9 mouse cellular contexts compared by ENCODE assay signal in genomic region chr19:59321990-59322389, GRCm38 (mm10). TPM values are rescaled to one million over a fixed set of nuclear protein-coding genes. Genes with fewer than 3 reads are reported as not detected.
DNase-seq lines count a peak whose midpoint lies in the region; ATAC-seq and TF ChIP-seq lines count a peak whose summit lies in the region.
"Had no signal": no experiment of that assay in that cellular context is flagged by ENCODE, and none has a peak within 500 bp of the region (broad histone marks: within the 10 kb centered on the region; RNA-seq: fewer than 3 reads in every experiment).

TSS of gene Rps12-ps3 (plus strand) at chr19:59322290.

- no peak within 1 kb of the TSS for H3K9ac ChIP-seq in heart, embryonic 11.5 days (ENCODE audit: low read depth, low read length)
- no peak within 1 kb of the TSS for H3K9ac ChIP-seq in liver, postnatal 0 days (replicated peaks)
- H3K9ac ChIP-seq: midbrain, embryonic 12.5 days had no signal

- H3K27ac ChIP-seq in heart, embryonic 11.5 days (ENCODE audit: low read depth, low read length): no peak within 1 kb of the TSS
- H3K27ac ChIP-seq in liver, postnatal 0 days (ENCODE audit: low read depth): no peak within 1 kb of the TSS
- H3K27ac ChIP-seq: midbrain, embryonic 12.5 days had no signal

- no peaks in the 10 kb centered on the region; the same call in 1 of the 2 replicates for H3K4me1 ChIP-seq in heart, embryonic 11.5 days (ENCODE audit: control insufficient read depth, insufficient read depth, low read length)
- H3K4me1 ChIP-seq in liver, postnatal 0 days (ENCODE audit: insufficient read depth): no peaks in the 10 kb centered on the region
- H3K4me1 ChIP-seq: midbrain, embryonic 12.5 days had no signal

- H3K9me3 ChIP-seq in heart, embryonic 11.5 days (replicated peaks; ENCODE audit: control insufficient read depth, low read length): no peaks in the 10 kb centered on the region
- no peaks in the 10 kb centered on the region for H3K9me3 ChIP-seq in liver, postnatal 0 days (ENCODE audit: low read length)
- H3K9me3 ChIP-seq: midbrain, embryonic 12.5 days had no signal

- DNase-seq in heart, adult 11 months: no peak
- no peak for DNase-seq in thymus, postnatal 0 days (ENCODE audit: low spot score)
- no peak for DNase-seq in thymus, postnatal 25 days
- no peak for DNase-seq in heart, postnatal 4 days
- DNase-seq in liver, postnatal 0 days: no peak
- no peak for DNase-seq in ovary, postnatal 10 days (ENCODE audit: low spot score)
- no peak for DNase-seq in ovary, postnatal 14 days (ENCODE audit: low spot score)

- H3K27me3 ChIP-seq in heart, embryonic 11.5 days (ENCODE audit: control insufficient read depth, insufficient read depth, low read length): no peaks in the 10 kb centered on the region
- H3K27me3 ChIP-seq in liver, postnatal 0 days (ENCODE audit: insufficient read depth, low read length): no peaks in the 10 kb centered on the region
- H3K27me3 ChIP-seq: midbrain, embryonic 12.5 days had no signal

- H3K4me2 ChIP-seq in heart, embryonic 11.5 days: no peak within 1 kb of the TSS
- H3K4me2 ChIP-seq in liver, postnatal 0 days (ENCODE audit: low read depth, low read length): no peak within 1 kb of the TSS
- H3K4me2 ChIP-seq: midbrain, embryonic 12.5 days had no signal

- no peak for TF ChIP-seq CTCF in liver, postnatal 0 days (IDR thresholded peaks at IDR 0.05; ENCODE audit: low read depth)

- no peak within 1 kb of the TSS for H3K4me3 ChIP-seq in heart, embryonic 11.5 days (ENCODE audit: low read depth, low read length)
- no peak within 1 kb of the TSS for H3K4me3 ChIP-seq in liver, postnatal 0 days (ENCODE audit: low read depth, low read length)
- H3K4me3 ChIP-seq: midbrain, embryonic 12.5 days had no signal

- H3K36me3 ChIP-seq in heart, embryonic 11.5 days (ENCODE audit: control insufficient read depth, insufficient read depth, low read length): no peaks in the 10 kb centered on the region
- peaks cover 18% of the 10 kb centered on the region for H3K36me3 ChIP-seq in liver, postnatal 0 days (replicated peaks; ENCODE audit: insufficient read depth, low read length)
- H3K36me3 ChIP-seq: midbrain, embryonic 12.5 days had no signal

- ATAC-seq in heart, embryonic 11.5 days (replicated peaks; ENCODE audit: insufficient number of reproducible peaks, low FRiP score, low TSS enrichment): no peak
- ATAC-seq in liver, postnatal 0 days: no peak

- TF ChIP-seq EP300 in liver, postnatal 0 days (IDR thresholded peaks at IDR 0.05; ENCODE audit: low read depth): no peak

- WGBS in heart, embryonic 11.5 days (ENCODE audit: insufficient replicate concordance): 96% methylated on average over 10 of the region's 14 CpGs
- 92% methylated on average over 11 of the region's 14 CpGs for WGBS in liver, postnatal 0 days (ENCODE audit: insufficient replicate concordance)

RNA-seq across cellular contexts. Expression of gene Rps12-ps3, which starts in this region (rescaled TPM):
- 24.2 and 35.1 TPM in 2 replicates for polyA plus RNA-seq in heart, embryonic 11.5 days (2014; fragmentation: Nextera tagmentation; extraction: Ambion mirVana)
- 14.3 and 15.9 TPM in 2 replicates for polyA plus RNA-seq in thymus, postnatal 0 days (2015; fragmentation: Nextera tagmentation; extraction: Ambion mirVana)
- total RNA-seq in heart, postnatal 4 days (2021): 100 to 1,000 TPM; 488 to 516 TPM
- polyA plus RNA-seq in liver, postnatal 0 days (2015; fragmentation: Nextera tagmentation; extraction: Ambion mirVana): 12.3 and 24.8 TPM in 2 replicates
